Mouse (Mus musculus) gastrocnemius, adult 18-20 months (tissue): Measurements from ENCODE around the gene Afap1l2. TPM values are rescaled to one million over a fixed set of nuclear protein-coding genes. Genes with fewer than 3 reads are reported as not detected.

ENCODE experiments used
- DNase-seq: peaks from one replicate; pipeline ENCODE4 v3.0.0; 2021; ENCODE audit warnings: low spot score
- total RNA-seq, 2 experiments: library from RNA; stranded (reverse); gene quantifications; 2 replicates each; pipeline ENCODE4 v1.2.3; 2021

Gene Afap1l2
- total RNA-seq, 2 experiments from 2014 or later: 1.2 to 1.9 TPM

DNA sequence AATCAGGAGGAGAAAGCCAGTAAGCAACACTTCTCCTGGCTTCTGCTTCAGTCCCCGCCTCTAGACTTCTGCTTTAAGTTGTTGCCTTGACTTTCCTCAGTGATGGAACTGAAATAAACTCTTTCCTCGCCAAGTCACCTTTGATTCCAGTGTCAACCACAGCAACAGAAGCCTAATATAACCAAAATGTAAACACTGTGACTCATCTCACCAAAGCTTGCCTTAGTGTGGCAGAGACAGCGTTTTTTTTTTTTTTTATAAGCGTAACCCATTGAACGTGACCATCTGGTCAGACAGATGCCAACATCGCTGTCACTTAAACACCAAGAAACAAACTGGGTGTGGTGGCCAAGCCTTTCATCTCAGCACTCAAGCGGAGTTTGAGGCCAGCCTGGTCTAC lies 65.8 kb downstream of the Afap1l2 start:
- DNase-seq: no peak

DNA sequence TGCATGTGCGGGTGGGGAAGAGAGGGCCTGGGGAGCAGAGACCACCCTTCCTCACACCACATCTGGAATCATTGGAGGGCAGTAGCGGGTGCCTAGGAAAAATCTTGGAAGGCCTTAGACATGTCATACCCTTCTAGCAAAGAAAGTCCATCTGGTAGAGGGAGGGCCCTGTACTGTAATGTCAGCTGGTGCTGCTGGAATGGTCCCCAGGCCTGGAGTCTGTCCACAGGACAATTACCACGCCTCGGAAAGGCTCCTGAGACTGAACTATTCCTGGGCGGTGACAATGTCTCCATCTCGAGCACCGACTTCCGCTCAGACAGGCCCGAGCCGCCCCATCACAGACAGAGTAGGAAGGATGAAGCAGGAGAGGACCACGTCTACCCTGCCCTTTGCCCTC lies 67.5 kb downstream of the Afap1l2 start:
- peak; percentile 84 for DNase-seq

DNA sequence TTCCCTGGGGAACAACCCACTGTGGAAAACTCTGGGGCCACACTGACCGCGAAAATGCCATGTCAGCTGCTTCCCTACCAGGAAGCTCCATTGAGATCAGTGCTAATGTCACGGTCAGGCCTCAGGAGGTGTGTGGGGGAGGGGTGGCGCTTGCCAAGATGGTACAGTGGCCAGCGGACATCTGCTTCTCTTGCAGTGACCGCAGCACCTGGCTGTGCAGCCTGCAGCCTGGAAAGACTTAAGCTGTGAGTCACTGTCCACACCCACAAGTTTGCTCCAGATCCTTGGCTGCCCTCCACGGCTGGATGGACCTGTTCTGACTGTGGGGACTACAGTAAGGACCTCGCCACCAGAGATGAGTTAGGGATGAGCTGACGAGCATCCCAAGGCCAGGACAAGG lies 68.2 kb downstream of the Afap1l2 start:
- peak; percentile 74 for DNase-seq

DNA sequence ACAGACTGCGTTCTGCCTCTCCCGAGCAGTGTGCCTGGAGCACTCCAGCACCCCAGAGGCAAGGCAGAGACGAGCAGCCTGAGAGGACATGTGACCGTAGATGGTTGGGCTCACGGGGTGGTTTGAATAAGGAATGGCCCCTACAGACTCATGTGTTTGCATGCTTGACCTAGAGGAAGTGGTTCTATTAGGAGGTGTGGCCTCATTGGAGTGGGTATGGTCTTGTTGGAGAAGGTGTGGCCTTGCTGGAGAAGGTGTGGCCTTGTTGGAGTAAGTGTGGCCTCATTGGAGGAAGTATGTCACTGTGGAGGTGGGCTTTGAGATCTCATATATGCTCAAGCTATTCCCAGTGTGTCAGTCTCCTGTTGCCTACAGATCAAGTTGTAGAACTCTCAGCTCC lies 70.1 kb downstream of the Afap1l2 start:
- no peak for DNase-seq

DNA sequence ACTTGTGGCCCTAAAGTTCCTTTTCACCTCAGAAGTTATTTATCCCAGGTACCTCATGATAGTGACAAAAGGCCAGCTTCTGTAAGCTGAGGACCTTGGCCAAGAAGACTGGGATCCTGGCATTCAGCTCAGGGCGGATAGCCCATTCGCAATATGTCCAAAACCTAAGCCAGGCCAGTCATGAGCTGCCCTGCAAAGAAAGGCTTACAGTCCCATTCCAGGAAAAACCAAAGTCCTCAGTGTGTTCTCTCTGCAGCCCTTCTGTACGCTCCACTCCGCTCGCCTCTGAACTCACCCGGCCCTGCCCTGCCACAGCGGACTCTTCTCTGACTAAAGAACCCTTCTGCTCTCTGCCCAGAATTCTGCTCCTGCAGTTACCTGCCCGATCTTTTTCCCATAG lies 71.8 kb downstream of the Afap1l2 start:
- DNase-seq: no peak

DNA sequence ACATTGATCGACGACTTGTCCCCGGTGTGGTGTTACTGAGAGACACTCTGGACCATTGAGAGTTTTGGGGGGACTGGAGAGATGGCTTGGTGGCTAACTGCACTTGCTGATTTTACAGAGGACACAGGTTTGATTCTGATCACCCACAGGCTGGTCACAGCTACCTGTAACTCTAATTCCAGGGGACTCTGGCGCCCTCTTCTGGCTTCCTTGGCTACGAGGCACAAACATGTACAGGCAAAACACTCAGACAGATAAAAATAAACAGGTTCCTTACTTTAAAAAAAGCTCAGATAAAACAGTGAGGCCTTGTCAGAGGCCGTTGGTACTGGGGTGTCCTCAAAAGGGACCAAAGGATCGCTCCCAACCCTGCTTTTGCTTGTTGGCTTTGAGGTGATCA lies 72.3 kb downstream of the Afap1l2 start:
- DNase-seq: no peak

DNA sequence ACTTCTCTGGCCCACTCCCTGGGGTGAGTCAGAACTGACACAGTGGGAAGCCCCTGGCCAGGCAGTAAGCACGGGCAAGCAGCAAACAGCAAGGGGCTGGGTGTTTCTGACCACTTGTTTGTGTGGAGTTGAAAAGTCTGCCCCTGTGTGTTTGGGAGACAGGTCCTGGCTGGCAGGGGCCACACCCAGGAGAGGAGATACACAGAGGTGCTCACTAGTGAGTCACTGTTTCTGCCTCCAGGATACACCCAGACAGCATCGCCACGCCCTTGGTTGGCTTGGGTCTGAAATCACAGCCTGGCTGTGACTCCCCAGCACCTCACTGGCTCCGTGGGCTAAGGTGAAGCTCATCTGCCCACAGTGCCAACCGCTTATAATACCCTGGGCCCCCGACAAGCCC lies 72.9 kb downstream of the Afap1l2 start:
- DNase-seq: no peak

DNA sequence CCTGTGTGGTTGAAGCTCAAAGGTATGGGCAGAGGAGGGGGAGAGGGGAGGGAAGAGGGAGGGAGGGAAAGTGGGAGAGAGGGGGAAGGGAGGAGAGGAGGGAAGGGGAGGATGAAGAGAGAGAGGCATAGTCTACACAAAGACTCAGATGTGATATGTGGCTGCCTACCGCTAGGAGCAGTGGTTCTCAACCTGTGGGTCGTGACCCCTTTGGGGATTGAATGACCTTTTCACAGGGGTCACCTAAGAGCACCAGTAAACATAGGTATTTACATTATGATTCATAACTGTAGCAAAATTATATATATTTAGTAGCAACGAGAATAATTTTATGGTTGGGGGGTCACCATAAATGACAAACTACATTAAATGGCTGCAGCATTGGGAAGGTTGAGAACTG lies 74.2 kb downstream of the Afap1l2 start:
- DNase-seq: no peak

DNA sequence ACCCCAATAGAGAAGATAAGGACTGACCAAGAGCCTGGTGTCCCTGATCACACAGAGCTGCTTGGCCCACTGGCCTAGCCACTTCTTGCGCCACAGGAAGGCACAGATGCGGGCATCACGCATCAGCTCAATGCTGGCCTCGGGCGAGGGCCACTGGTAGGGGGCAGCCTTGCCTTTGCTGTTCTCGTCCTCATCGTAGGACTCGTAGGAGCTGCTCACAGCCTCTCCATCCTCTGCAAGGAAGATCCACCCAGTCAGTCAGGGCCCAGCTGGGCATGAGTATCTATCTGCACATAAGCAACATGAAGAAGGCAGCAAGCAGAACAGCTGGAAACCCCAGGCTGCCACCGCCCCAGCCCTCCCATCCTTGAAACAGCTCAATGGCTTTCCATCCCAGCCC lies 78.0 kb downstream of the Afap1l2 start:
- no peak for DNase-seq

DNA sequence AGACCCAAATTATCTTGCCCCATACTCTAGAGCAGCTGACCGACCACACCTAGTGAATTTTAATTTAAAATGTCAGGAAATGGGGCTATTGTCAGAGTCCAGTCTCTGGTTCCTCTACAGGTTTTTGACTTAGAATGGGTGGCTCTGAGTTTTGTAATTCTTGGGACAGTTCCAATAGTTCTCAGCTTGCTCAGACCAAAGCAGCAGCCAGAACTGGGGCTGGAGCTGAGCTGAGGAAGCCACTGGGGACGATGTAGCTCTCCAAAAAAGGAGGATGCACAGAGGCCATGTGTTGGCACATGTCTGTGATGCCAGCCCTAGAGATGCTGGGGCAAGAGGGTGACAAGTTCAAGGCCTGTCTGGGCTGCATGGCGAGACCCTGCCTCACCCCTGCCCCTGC lies 78.6 kb downstream of the Afap1l2 start:
- DNase-seq: peak; percentile 38

DNA sequence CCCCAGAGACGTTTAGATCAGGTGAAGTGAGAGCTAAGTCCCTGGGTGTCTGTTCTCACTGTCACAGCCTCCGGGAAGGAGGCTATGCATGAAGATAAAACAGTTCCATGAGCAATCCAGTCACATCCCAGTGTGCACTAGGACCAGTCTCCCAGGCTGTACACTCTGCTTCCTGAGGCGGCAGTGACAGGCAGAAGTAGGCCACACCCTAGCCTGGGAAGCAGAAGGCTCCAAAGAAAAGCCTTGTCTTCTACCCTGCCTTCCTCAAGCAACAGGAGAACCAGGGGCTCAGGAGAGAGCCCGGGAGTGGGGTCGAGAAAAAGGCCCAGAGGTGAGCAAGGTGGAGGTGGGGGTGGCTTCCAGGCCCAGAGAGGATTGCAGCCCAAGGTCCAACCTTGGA lies 86.3 kb downstream of the Afap1l2 start:
- no peak for DNase-seq

DNA sequence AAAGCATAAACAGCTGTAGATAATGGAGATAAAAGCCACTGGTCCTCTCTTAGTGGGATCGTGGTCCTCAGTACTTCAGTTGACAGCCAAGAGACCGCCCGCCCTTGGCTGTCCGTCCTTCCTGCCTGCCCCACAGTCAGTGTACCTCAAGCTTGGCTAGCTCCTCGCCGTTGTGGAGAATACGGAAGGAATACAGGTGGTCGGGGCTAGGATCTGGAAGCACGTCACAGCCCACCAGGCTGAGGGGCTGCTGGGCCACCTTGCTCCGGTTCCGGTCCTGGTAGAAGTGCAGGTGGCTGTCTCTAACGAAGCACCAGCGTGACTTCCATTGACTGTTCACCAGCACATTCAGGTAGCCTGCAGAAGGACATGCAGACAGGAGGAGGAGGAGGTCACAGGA lies 87.8 kb downstream of the Afap1l2 start:
- DNase-seq: no peak

DNA sequence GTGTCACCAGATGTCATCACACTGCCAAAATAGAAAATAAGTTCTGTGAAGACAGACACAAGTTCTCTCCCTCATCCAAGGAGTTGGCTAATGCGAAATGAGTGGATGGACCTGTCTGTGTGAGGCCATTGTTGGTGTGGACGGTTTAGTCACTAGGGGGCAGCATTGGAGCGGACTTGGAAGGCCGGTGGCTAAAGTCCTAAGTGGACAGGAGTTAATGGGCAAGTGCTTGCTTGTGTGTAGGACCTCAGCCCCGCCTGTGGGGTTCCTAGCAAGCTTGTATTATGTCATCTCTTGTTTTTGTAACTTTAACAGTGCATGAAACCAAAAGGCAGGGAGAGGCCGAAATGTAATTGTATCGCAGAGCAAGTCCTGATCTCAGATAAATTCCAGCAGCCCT lies 88.4 kb downstream of the Afap1l2 start:
- DNase-seq: peak; percentile 92

DNA sequence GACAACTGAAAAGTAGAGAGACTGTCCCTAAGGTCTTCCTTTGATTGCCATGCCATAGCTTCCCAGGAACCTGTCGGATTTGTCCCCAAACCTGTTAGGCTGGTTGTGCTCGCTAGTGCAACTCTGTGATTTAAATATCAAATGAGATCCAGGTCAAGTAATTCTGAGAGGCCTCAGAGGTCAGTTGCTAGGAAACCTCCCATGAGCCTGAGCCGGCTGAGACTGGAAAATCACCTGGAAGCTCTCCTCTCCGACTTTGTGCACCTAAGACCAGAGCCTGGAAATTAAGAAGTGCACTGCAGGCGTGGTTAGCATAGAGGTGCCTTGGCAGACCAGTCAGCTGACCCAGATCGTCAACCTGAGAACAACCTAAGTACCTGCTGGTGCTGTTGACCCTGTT lies 92.9 kb downstream of the Afap1l2 start:
- no peak for DNase-seq

DNA sequence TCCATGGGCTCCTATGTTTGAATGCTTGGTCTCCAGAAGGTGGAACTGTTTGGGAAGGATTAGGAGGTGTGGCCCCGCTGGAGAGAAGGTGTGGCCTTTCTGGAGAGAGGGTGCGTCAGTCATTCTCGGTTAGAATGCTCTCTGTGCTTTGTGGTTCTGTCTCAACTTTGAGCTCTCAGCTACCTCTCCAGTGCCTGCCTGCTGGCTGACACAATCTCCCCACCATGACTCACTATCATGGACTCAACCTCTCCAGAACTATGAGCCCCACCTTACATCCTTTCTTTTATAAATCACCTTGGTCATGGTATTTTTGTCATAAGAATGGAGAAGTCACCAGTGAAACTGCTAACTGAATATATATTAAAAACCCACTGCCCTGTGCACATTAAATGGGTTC lies 93.4 kb downstream of the Afap1l2 start:
- DNase-seq: no peak

DNA sequence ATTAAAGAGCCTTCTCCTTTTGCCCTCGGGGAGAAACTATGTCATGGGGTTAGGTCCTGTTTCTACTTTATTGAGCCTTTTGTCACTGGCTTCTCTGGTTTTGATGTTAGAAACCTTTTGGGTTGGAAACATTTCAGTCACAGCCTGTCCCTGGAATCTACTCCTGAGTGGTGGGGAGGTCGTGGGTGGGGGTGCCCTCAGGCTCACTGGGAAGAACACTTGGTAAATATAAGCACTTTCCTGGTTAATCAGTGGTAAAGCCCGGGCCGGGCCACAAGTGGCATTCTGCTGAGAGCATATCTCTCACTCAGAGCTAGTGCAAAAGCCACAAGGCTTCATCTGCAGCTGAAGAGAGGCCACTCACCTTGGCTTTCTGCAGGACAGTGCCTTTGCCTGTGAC lies 94.3 kb downstream of the Afap1l2 start:
- DNase-seq: no peak

DNA sequence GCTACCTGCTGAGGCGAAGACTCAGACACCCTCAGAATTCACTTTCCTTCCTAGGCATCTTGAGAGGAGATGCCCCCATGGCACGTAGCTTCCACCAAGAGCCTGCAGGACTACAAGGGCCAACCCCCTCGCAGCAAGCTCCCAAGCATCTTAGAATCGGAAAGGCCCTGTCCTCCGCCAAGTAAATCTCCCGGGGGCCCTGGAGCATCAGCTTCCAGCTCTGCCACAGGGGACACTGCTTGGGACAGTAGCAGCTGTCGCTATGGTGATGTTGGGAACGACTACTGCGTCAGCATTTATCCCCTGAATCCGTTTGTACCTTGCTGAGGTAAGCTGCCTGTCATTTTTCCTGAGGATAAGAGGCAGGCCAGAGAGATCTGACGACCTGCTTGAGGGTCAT lies 97.5 kb downstream of the Afap1l2 start:
- DNase-seq: no peak

DNA sequence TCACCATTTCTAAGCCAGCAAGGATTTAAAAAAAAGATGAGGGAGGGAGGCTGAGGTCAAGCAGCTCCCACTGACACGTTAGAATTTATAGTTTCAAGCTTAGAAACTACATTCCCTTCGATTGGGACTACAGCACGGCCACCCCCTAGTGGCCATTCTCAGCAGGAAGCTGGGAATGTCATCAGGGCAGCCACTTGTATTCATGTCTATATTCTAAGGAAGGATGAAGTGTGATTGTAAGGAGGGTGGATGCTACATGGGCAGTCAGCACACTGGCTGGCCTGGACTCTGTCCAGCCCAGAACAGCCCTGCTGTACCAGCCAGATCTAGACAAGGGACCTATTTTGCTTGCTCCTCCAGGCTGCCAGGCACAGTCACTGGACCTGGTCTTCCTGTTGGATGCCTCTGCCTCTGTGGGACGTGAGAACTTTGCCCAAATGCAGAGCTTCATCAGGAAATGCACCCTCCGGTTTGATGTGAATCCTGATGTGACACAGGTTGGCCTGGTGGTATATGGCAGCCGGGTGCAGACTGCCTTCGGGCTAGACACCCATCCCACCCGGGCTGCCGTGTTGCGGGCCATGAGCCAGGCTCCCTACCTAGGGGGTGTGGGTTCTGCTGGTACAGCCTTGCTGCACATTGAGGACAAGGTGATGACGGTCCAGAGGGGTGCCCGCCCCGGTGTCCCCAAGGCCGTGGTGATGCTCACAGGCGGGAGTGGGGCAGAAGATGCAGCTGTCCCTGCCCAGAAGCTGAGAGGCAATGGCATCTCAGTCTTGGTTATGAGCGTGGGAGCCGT lies 99.4 kb downstream of the Afap1l2 start:
- no peak for DNase-seq

DNA sequence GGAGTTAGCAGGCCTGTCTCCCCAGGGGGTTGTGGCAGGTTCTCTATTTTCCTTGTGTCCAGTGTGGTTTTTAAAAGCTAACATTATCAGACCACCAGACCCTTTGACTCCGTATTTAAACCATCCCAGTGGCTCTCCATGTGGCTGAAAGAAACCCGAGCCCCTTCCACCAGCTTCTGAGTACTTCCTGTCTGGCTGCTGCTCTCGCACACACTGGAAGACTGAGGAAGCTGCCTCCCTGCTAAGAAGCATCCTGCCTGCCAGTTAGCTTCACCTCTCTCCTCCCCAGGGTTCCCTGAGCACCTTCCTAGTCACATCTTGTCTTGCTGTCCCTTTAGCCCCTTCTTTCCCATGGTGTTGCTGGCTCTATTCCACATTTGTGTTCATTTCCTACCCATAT lies 100.2 kb downstream of the Afap1l2 start:
- no peak for DNase-seq

DNA sequence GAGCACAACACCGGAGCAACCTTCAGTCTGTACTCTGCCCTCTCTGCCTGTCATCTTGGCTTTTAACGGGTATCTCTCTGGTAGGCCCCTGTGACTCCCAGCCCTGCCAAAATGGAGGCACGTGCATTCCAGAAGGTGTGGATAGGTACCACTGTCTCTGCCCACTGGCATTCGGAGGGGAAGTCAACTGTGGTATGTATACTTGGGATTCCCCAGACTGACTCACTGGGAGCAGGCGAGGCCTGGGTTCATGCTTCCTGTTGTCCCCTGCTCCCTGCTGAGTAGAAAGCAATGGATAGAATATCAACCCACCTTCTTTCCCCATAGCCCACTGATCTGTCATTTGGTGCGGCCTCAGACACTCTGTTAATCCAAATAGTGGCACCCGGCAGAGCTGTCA lies 102.6 kb downstream of the Afap1l2 start:
- no peak for DNase-seq

DNA sequence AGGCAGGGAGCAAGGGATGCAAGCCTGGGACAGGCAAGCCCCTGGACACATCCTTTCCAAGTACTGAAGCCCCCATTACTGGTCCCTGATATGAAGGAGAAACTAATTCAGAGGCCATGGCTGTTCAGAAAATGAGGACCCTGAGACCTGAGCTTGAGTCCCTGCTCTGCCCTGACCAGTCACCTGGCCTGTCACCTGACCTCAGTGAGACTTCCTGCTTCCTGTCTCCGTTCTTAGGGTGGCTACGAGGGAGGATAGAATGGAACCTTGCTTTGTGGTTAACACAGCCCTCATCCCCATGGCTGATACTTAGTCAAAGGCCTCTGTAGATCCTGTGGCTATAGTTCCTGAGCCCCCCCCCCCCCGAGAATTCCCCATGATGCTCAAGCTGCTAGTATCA lies 103.9 kb downstream of the Afap1l2 start:
- no peak for DNase-seq

DNA sequence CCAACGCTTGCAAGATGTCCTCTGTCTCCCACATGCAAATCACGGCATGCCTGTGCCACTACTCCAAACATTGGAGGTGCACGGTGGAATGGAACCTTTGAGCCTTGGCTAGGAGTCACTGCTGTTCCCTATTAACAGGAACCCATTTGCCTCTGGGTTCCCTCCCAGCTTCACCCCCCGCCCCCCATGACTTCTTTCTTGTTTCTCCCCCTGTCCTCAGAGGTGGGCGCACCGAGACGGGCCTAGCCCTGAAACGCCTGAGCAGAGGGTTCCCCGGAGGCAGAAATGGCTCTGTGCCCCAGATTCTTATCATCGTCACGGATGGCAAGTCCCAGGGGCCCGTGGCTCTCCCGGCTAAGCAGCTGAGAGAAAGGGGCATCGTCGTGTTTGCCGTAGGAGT lies 110.4 kb downstream of the Afap1l2 start:
- no peak for DNase-seq

DNA sequence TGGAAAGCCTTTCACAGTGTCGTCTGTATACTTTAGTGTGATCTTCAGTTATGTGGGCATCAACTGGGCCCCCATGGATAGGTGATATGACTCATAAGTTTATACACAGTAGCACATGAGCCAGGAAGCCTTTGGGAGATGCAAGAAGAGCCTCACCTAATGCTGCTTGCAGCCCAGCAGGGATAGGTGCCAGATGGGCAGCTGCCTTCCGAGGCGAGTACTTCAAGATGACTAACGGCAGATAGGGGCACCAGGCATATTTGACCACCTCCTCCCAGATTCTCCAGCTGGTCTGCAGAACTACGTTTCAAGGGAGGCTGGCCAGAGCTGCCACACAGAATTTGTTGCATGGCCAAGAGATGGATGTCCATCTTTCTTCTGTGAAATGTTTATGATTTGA lies 114.7 kb downstream of the Afap1l2 start:
- DNase-seq: no peak

DNA sequence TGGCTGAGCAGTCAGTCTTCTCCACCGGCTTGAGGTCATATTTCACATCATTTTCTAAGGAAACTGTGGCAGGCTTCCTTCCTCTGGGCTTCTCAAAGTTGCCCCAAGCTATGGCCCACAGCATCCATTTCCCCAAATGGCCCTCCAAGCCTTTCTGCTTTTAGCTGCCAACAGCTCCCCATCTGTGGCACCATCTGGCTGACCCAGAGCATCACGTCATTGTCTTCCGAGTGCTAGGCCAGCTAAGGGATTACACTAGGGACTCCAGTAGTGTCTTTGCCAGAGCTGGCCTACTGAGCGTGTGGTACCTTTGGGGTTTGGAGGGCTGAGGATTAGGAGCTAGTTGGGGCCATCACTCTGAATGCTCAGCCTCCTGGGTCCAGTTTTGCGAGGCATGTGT lies 115.4 kb downstream of the Afap1l2 start:
- no peak for DNase-seq
